Mouse (Mus musculus) Patski (cell line): ENCODE measurements around the gene Lbh. TPM values are rescaled to one million over a fixed set of nuclear protein-coding genes. Genes with fewer than 3 reads are reported as not detected.
A peak's percentile ranks its signal among the peaks of the same experiment; 100 is the strongest.

Experiments used
- ATAC-seq: fragments of 100-300 bp; one replicate; pipeline ENCODE4 v1.8.0; 2021
- CTCF ChIA-PET: fragments of 350-600 bp; sonication (Branson Sonifier 250); formaldehyde crosslinking; loops from one replicate; lab custom pipeline; 2022; ENCODE audit warnings: inconsistent platforms; lab: Charles Lee
- POLR2A ChIA-PET: fragments of 350-600 bp; sonication (Branson Sonifier 250); formaldehyde crosslinking; loops from one replicate; lab custom pipeline; 2022; ENCODE audit warnings: antibody characterized with exemption, inconsistent platforms; lab: Charles Lee
- DNase-seq: peaks from one replicate; pipeline ENCODE4 v3.0.0-alpha.2; 2011; ENCODE audit warnings: low read depth, low spot score
- H3K27me3 ChIP-seq: fragments of 371-371 bp; one replicate; pipeline ENCODE4 v1.5.1; 2021
- CTCF ChIP-seq: fragments of 100-300 bp; IDR thresholded peaks from one replicate; pipeline ENCODE4 v1.5.1; 2021
- in situ Hi-C: fragments of 300-500 bp; cut with MboI; formaldehyde crosslinking; loops from 3 replicates; pipeline ENCODE4 v1.11.1; 2018; ENCODE audit warnings: low pct_unique_long_range_greater_than_20kb, mixed read lengths
- polyA plus RNA-seq: library from polyadenylated mRNA; unstranded; gene quantifications from one replicate; pipeline ENCODE4 v1.2.3, GENCODE M21; 2021

The Lbh gene
- polyA plus RNA-seq, 1 experiment from 2014 or later = 72.5 TPM

DNA sequence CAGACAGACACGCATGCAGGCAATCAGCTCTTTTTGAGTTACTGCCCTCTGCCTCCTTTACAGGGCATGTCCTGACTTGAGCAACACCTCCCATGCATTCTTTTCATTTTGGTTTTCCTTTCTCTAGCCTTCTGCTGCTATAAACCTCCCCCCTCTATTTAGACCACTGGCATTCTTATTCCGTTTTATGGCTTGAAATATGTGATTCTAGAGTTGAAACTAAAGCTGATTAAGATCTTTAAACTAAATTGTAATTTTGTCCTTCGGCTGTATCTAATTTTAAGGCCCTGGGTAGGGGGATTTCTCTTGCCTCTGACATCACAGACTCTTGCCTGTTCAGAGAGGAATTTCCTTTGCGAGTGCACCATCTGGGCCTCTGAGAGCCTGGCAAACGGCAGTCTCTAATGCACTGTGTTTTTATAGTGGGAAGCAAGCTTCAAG lies 48.0 kb downstream of the Lbh start:
- ChIA-PET CTCF (interaction anchor here (0.6 to 1.6 kb wide), 6 partner anchors 11 to 1083 kb away, joined by 3 to 6 read pairs (median 4); no protein-coding TSS in a partner anchor), POLR2A (interaction anchor here (0.6 to 1.2 kb wide), 5 partner anchors 27 to 1750 kb away, joined by 3 to 6 read pairs (median 4); no protein-coding TSS in a partner anchor)
- no peak for ATAC-seq
- H3K27me3 ChIP-seq = no peaks in the 10 kb centered on the region
- in situ Hi-C loops = no loop called here
- DNase-seq = no peak
- TF ChIP-seq CTCF = no peak

DNA sequence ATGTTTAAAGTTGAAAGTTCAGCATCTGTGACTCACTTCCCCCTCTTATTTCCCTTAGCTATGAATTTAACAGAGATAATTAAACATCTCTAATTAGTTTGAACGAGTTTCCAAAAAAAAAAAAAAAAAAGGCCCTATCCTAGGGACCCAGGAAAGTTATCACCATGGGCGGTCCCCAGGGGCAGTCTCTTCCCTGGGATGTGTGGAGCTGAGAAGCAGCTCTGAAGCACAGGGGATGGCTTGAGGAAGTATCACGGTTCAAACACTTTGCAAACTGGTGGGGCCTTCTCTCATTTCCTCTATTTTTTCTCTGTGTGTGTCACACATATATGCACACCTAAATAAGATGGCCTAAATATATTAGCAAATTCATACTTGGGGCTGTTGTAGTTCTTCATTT lies 48.8 kb downstream of the Lbh start:
- ChIA-PET POLR2A (interaction anchor here (0.6 to 2.0 kb wide), 5 partner anchors 26 to 1751 kb away, joined by 3 to 7 read pairs (median 4); partner anchors contain the start of gene Lbh), CTCF (interaction anchor here (0.8 to 2.5 kb wide), 7 partner anchors 11 to 334 kb away, joined by 3 to 6 read pairs (median 4); no protein-coding TSS in a partner anchor)
- no peaks in the 10 kb centered on the region for H3K27me3 ChIP-seq
- TF ChIP-seq CTCF = no peak
- ATAC-seq (no peak), DNase-seq (no peak)
- in situ Hi-C loops = no loop called here

DNA sequence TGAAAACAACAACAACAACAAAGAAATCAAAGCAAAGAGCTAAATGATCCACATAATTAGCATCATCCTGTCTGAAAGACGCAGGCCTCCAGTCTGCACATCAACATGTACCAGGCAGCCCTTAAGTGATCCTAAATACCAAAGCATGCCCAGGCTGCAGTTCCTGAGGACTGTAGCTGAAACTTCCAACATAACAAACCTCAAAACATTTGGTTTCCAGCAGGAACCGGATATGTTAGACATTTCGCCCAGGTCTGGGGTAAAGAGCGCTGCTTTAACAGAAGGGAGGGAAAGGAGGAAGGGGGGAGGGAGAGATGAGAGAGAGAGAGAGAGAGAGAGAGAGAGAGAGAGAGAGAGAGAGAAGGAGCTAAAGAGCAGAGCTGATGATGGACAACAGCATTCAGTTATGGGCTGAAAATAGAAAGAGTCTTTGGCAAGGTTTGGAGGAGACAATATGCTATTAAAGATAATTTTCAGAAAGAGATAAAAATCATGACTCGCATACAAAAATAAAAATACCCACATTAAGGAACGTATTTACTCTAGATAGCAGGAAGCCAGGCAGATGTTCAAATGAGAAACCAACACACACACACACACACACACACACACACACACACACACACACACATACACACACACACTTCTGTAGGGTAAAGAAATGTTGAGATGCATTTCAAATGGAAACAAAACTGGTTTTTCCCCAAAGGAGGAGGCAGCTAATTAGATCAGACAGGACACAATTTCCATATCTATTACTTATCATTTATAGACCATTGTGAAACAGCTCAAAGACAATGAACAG lies 49.5 kb downstream of the Lbh start:
- H3K27me3 ChIP-seq = no peaks in the 10 kb centered on the region

DNA sequence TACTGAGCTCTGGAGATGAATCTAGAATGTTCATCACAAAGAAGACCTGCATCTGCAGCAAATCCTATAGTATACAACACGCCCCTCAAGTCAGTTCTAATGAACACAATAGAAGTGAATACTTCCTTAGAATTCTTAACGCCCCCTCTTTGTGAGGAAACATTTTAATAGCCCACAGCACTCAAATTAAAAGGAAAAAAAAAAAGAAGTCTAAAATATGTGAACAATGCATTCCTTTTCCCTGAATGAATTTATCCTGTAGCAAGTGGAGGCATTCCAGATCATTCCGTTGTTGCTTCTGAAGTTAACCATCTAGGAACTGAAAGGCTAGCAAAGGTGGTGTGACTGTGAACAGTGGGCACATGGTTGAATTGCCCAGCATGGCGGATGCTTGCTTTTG lies 50.6 kb downstream of the Lbh start:
- CTCF ChIA-PET = interaction anchor here (1.0 to 2.5 kb wide), 4 partner anchors 10 to 332 kb away, joined by 3 to 5 read pairs (median 3); no protein-coding TSS in a partner anchor
- DNase-seq (no peak), ATAC-seq (no peak)
- H3K27me3 ChIP-seq = no peaks in the 10 kb centered on the region
- no peak for TF ChIP-seq CTCF
- in situ Hi-C loops = no loop called here
- POLR2A ChIA-PET = interaction anchor here (1.7 to 2.0 kb wide), 2 partner anchors 9 to 50 kb away, joined by 7 read pairs; partner anchors contain the start of gene Lbh

More for the DNA sequence above, 49.5 kb downstream of the Lbh start:
- ChIA-PET CTCF (interaction anchor here (0.8 to 2.5 kb wide), 9 partner anchors 9 to 333 kb away, joined by 3 to 6 read pairs (median 3); no protein-coding TSS in a partner anchor), POLR2A (interaction anchor here (0.7 to 2.0 kb wide), 3 partner anchors 8 to 100 kb away, joined by 3 to 7 read pairs (median 7); partner anchors contain the start of gene Lbh)
- ATAC-seq (no peak), DNase-seq (no peak)
- in situ Hi-C loops = no loop called here
- TF ChIP-seq CTCF = no peak

DNA sequence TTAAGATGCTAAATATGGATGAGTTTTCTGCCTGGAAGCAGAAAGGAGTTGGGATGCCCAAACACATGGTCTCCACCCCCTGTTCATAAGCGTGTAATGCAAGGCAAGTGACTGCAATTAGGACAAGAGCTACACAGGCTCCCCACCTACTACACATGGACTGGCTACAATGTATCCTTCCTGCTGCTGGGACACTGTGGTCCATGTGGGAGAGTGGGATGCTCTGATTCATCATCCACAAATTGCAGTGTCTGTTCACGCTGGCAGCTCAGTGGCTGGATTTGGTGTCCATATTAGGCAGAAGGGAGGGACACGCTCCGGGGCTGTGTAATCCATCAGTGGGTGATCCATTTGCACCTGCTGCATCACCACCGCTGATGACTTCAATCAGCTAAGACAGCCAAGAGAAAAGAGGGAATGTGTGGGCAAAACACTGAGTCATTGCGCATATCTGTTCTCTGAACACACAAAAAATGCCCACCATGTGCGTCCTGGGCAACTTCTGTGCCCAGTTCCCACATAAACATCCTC lies 52.6 kb downstream of the Lbh start:
- POLR2A ChIA-PET = interaction anchor here (0.6 kb wide), 1 partner anchor 65 kb away, joined by 4 read pairs; no protein-coding TSS in a partner anchor
- ATAC-seq (peak; percentile 94), DNase-seq (peak; percentile 92)
- TF ChIP-seq CTCF = no peak
- in situ Hi-C loops = loop anchor here (5.0 kb wide), 2 partner anchors 37 to 97 kb away; no protein-coding TSS in a partner anchor
- no peaks in the 10 kb centered on the region for H3K27me3 ChIP-seq
- CTCF ChIA-PET = interaction anchor here (0.9 to 1.7 kb wide), 3 partner anchors 12 to 98 kb away, joined by 3 to 5 read pairs (median 3); no protein-coding TSS in a partner anchor

DNA sequence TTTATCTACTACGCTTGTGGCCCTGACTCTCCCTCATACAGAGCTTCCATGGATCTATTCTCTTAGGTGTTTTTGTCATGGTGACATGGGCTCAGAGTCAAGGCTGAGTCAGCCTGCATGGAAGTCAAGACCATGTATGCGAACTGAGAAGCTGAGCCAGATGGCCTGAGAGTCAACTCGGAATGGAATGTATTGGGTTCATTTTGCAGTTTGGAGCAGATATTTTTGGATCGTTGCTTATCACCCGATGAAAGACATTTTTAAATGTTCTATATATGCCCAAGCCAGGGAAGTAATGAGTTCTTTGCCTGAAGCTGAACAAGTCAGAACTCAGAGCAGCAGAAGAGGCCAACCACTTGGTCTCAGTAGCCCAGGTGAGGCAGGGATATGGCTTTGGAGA lies 54.9 kb downstream of the Lbh start:
- ATAC-seq (no peak), DNase-seq (no peak)
- in situ Hi-C loops = loop anchor here (5.0 kb wide), 2 partner anchors 34 to 94 kb away; no protein-coding TSS in a partner anchor
- ChIA-PET CTCF (no interaction called here), POLR2A (no interaction called here)
- TF ChIP-seq CTCF = no peak
- H3K27me3 ChIP-seq = no peaks in the 10 kb centered on the region

DNA sequence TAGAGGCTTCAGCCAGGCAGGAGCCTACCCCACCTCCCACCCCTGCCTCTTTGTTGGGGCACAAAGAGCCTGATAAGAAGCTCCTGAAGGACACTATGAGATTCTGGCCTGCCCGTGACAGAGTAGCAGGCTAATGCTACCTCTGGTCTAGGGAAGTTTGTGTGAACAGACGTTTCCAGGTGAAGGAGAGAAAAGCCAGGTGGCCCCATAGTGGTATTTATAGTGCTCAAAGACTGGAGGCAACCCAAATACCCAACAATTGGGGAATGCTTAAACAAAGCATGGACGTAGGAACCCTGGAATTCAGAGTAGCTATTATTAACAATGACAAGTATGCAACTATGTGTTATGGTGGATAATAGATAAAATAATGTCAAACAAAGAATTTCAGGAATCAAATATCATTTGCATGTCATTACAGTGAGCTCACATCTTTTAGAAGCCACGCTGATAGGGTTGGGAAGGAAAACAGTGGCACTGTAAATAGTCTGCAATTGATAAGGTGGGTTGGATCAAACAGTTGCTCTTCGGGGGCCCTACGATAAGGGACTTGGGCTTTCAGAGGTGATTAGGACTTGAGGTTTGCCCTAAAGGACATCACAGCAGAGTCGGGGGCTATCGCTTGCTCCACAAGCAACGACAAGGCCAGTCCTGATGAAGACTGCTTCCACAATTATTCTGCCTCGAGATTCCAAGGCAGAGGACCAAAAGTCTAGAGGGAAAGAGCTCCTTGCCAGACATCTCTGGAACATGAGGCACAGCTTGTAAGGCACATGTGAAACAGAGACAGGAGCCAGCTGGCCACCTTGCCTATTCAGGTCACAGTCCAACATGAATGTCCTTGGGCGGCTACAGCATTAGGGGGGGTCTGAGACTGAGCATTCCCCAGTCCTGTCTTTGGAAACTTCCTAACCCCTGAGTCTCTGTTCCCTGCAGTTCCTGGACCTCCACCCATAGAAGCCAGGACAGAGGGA lies 58.4 kb downstream of the Lbh start:
- ATAC-seq = no peak

DNA sequence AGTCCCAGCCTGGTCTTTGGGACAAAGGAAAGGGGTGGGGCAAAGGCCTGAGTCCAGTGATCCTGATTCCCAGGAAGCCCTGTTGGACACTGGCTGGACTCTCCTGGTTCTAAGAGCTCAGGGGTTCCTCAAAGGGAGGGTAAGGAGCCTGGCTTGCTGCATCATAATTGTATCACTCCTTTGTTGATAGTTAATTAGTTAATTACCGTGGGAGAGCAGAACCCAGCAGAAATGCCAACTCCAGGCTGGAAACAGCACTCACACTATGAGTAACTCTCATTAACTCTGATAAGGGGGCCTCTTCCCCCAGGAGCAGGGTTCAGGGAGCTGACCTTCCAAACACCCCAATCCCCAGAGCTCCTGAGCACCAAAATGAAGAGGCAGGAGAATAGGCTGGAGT lies 59.5 kb downstream of the Lbh start:
- ATAC-seq = no peak
- ChIA-PET CTCF (interaction anchor here (1.4 kb wide), 1 partner anchor 11 kb away, joined by 4 read pairs; no protein-coding TSS in a partner anchor), POLR2A (no interaction called here)

More for the DNA sequence above, 58.4 kb downstream of the Lbh start:
- in situ Hi-C loops = no loop called here
- DNase-seq = no peak
- POLR2A ChIA-PET = no interaction called here
- no peak for TF ChIP-seq CTCF
- H3K27me3 ChIP-seq = no peaks in the 10 kb centered on the region
- CTCF ChIA-PET = interaction anchor here (1.1 kb wide), 1 partner anchor 42 kb away, joined by 4 read pairs; no protein-coding TSS in a partner anchor

DNA sequence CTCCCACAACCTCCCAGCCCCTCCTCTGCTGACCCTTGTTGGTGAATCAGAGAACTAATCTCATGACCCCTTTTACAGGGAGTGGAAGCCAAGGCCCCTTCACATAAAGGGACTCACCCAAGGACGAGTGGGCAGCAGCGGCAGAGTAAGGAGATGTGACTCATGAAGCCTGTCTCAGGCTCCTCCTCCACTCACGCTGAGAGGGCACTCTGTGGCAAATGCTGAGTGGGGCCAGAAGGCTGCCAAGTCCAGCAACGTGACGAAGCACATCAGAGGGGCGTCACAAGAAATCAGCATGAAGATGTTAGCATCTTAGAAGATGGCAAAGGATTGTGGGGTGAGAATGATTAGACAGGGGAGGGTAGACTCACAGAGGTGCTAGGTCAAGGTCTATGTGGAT lies 64.1 kb downstream of the Lbh start:
- H3K27me3 ChIP-seq = no peaks in the 10 kb centered on the region
- ATAC-seq = no peak
- in situ Hi-C loops = no loop called here
- ChIA-PET POLR2A (interaction anchor here (1.2 kb wide), 1 partner anchor 24 kb away, joined by 4 read pairs; no protein-coding TSS in a partner anchor), CTCF (interaction anchor here (1.1 to 1.4 kb wide), 3 partner anchors 11 to 23 kb away, joined by 3 to 5 read pairs (median 5); no protein-coding TSS in a partner anchor)
- DNase-seq = no peak
- TF ChIP-seq CTCF = no peak

More for the DNA sequence above, 59.5 kb downstream of the Lbh start:
- in situ Hi-C loops = no loop called here
- no peak for TF ChIP-seq CTCF
- no peak for DNase-seq
- H3K27me3 ChIP-seq = no peaks in the 10 kb centered on the region
